Mouse (Mus musculus): ENCODE data around the gene Grap2.

- no peak for TF ChIP-seq CTCF (IDR thresholded peaks at IDR 0.05; ENCODE audit: low read depth, low read length)
- TF ChIP-seq POLR2A (IDR thresholded peaks at IDR 0.05; ENCODE audit: extremely low read depth, insufficient read depth, low read length) = no peak
Measured at GRCm38 (mm10) chr15:80632280-80632893, 60.0 kb downstream of the Grap2 start.

Measured in liver, adult 2 months (tissue).